Mouse (Mus musculus) lung, postnatal 36 days (tissue): Measurements from ENCODE around the gene Tbc1d20.
"Not testable (repeated sequence)": the region's sequence is repeated elsewhere in the genome, so short reads cannot be mapped to it uniquely, and the experiment has no call there.

Source experiments
- DNase-seq: peaks from one replicate; pipeline ENCODE4 v3.0.0; 2022; ENCODE audit warnings: mixed read lengths

Gene Tbc1d20

GRCm38 (mm10) chr2:152327980-152328379 is 34.4 kb downstream of the Tbc1d20 start:
- DNase-seq, result peak; percentile 53

DNA sequence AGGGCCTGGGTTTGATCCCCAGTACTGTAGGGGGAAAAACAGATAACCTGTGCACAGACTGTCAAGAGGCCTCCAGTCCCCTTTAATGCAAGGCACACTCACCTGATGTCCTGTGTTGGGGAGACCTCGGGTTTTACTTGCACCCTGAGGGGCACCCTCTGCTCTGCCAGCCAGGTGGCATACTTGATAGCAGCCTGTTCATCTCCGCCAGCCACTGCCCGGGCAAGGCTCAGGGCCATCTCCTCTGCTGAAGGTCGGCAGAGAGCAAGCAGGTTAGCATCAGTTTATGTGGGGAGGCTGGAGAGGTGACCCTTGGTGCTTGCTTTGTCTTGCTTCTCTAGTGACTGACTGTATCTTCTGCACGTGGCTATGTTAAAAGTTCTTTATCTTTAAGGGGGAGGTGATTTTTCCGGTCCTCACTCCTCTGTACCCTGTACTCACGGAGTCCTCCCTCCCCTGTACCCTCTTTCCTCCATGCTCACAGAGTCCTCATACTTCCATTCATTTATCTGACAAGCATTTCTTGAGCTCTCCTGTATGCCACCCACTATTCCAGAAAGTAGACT is 37.3 kb downstream of the Tbc1d20 start:
- DNase-seq, result no peak

GRCm38 (mm10) chr2:152332101-152332825 is 38.6 kb downstream of the Tbc1d20 start, which contains the start of gene Rbck1:
Gene Rbck1 (minus strand): TSS chr2:152332653.
- peak; percentile 90 for DNase-seq

GRCm38 (mm10) chr2:152333345-152334006 is 39.8 kb downstream of the Tbc1d20 start:
- no peak for DNase-seq

DNA sequence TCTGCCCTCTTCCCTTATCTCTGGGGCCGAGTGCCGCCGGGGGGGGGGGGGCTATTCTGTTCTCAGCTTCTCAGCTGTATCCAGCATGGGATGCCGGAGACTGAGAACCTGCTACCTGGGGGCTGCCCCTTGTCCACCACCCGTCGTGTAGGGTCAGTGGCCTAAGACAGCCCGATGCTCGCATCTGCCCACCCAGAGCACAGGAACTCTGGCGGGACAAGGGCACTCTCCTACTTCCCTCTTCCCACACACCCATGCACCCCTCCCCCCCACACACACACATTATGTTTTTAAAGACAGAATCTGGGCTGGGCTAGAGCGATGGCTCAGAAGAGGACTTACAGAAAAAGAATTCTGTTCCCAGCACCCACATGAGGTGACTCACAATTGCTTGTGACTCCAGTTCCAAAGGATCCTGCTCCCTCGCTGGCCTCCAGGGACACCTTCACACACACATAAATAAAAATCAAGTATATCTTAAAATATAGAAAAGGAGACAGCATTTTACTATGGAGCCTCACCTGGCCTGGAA is 41.7 kb downstream of the Tbc1d20 start:
- no peak for DNase-seq

DNA sequence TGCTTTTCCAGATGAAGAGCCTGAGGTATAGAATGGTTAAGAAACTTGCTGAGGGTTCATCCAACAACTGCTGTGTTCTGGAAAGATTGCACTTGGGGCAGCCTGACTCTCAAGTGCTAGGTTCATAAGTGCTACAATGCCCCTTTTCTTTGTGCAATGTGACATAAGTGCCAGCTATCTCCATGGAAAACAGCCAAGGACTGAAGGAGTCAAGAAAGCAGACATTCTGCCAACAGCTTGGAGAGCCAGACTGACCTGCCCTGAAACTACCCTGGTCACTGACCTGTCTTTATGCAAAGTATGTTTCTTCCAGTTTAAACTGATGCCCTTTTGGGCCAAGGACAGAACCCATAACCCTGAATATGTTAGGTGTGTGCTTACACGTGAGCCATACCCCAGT is 43.2 kb downstream of the Tbc1d20 start:
- DNase-seq, result peak; percentile 87

DNA sequence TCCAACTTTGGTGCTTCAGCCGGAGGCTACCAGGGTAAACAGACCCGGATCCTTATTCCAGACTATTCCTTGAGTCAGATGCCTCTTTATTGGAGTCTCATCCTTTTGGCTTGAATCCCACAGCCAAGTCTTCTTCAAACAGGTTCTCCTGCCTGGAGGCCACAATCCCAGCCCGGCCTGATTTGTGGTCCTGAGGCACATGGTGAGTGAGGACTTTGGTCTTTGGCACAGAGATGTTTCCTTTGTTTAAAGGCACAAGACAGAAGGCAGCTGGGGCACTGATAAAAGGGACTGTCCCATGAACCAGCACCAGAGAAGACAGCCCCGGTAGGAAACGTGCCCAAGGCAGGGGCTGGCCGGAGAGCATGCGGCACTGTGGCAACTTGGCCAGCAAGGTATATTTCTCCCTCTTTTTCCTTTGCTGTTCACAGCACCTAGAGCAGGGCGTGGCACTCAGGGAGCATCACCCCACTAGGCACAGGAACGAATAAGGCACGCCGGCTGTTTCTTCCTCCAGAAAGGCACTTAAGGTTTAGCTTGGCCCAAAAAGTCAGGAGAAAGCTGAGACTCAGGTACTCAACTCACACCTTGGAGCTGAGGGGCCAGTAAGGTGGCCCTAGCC is 44.1 kb downstream of the Tbc1d20 start:
- DNase-seq, result no peak

- no peak for DNase-seq
These were observed 44.7 kb downstream of the Tbc1d20 start for GRCm38 (mm10) chr2:152338319-152338718.

GRCm38 (mm10) chr2:152339631-152340179 is 46.1 kb downstream of the Tbc1d20 start:
- no peak for DNase-seq

GRCm38 (mm10) chr2:152343329-152344213 is 49.9 kb downstream of the Tbc1d20 start, which contains the start of gene Trib3:
Gene Trib3 (minus strand): TSS chr2:152344032.
- DNase-seq, result peak; percentile 92

DNA sequence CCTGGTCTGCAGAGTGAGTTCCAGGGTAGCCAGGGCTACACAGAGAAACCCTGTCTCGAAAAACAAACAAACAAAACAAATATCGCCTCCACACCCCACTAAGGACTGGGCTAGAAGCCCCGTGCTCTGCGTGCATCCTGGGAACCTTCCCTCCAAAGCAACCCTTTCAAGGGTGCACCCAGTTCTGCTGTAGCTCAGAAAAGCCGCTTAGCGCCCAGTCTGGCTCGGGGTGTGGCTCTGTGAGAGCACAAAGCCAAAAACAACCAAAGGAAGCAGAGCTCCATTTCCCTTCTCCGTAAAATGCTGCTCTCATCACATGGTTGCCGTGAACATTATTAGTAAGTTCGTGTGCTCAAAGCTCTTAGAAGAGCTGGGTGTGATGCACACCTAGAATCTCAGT is 50.7 kb downstream of the Tbc1d20 start:
- DNase-seq, result peak; percentile 62

GRCm38 (mm10) chr2:152344909-152345308 is 51.3 kb downstream of the Tbc1d20 start:
- no peak for DNase-seq

DNA sequence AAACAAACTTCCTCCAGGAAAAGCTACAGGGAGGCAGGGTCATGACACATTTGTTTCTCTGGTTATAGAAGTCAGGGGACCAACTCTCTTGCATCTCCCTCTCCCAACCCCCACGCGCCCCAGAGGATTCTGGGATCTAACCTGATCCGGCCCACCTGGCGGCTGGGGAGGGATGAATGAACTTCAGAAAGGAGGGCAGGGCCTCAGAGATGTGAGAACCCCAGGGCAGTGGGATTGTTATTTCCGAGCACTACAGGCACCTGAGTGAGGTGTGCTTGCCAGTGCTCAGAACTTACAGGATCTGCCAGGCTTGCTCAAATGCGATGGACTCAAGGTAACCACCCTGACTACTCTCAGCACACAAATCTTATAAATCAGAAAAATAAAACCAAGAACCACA is 51.8 kb downstream of the Tbc1d20 start:
- no peak for DNase-seq

- no peak for DNase-seq
These were observed 53.3 kb downstream of the Tbc1d20 start for GRCm38 (mm10) chr2:152346776-152347465.

- no peak for DNase-seq
These were observed 54.1 kb downstream of the Tbc1d20 start for GRCm38 (mm10) chr2:152347722-152348121.

GRCm38 (mm10) chr2:152349205-152349604 is 55.6 kb downstream of the Tbc1d20 start:
- DNase-seq, result no peak

DNA sequence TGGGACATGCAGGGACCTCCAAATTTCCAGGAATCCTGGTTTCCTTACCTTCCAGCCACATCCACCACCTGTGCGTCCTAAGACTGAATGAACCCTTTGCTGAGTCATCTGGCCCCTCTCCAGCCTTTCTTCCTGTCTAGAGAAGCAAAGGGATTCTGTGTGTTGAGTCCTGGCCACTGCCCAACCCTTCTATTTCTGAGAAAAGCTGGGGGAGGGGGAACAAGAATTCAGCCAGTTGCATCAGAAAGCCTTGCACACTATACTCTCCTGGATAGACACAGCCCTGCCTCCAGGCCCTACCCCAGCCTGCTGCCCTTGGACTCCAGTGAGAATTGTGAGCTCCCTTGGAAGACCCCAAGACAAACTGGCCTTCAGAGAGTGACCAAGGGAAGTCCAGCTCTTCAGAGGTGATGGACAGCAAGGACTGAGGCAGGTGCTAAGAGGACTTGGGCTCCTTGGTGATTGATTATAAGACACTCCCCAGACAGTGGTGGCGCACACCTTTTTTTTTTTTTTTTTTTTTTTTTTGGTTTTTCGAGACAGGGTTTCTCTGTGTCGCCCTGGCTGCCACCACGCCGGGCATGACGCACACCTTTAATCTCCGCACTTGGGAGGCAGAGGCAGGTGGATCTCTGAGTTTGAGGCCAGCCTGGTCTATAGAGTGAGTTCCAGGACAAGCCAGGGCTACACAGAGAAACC is 56.4 kb downstream of the Tbc1d20 start:
- peak; percentile 87 for DNase-seq

DNA sequence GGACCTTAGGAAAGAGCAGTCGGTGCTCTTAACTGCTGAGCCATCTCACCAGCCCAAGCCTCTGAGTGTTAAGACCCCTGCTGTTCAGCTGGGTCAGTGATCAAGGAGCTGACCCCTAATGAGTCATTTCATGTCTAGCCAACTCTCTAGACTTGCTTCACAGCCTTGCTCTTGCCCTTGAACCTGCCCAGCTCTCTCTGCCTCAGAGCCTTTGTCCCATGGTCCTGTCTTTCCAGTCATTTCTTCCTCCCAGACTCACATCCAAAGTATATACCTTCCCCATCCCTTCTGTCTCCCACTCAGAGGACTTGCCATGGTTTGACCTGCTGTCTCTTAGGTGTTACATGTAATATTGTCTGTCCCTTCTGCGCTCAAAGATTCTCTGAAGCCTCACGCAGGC is 63.6 kb downstream of the Tbc1d20 start:
- no peak for DNase-seq

GRCm38 (mm10) chr2:152358977-152359376 is 65.3 kb downstream of the Tbc1d20 start:
- not testable (repeated sequence) for DNase-seq

- peak; percentile 43 for DNase-seq
These were observed 66.0 kb downstream of the Tbc1d20 start for GRCm38 (mm10) chr2:152359616-152360015.
